Mouse (Mus musculus): Measurements from ENCODE around the gene Rbm39. TPM values are rescaled to one million over a fixed set of nuclear protein-coding genes. Genes with fewer than 3 reads are reported as not detected.
"Not testable (repeated sequence)": the region's sequence is repeated elsewhere in the genome, so short reads cannot be mapped to it uniquely, and the experiment has no call there.

Rbm39 gene
- polyA plus RNA-seq, 1 experiment from 2014 or later = 708 TPM

DNA sequence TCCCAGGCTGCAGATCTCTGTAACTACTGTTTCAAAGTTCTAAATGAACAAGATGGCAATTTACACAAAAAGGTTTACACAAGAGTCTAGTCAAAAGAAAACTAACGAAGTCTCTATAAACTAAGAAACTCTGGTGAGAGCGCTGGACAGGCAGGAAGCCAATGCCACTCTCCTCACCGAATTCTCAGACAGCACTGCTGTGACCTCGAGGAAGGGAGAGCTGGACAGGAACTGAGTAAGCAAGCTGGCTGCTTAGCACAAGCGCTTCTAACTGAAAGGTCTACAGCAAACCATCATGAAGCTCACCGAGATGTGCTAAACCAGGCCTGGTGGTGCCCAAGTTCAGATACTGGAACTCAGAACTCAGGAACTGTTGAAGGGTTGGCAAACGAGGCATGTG is 9.2 kb upstream of the Rbm39 start:
- DNase-seq (ENCODE audit: low spot score, missing footprints); H3K9ac ChIP-seq (ENCODE audit: low read length); ATAC-seq (ENCODE audit: low FRiP score); H3K36me3 ChIP-seq (ENCODE audit: control insufficient read depth, insufficient read depth, low read length); H3K4me2 ChIP-seq; H3K9me3 ChIP-seq (ENCODE audit: control insufficient read depth, low read length); H3K27ac ChIP-seq (ENCODE audit: low read depth, low read length); H3K4me1 ChIP-seq (ENCODE audit: control insufficient read depth, insufficient read depth, low read length); H3K27me3 ChIP-seq (ENCODE audit: control insufficient read depth, insufficient read depth, low read length); H3K4me3 ChIP-seq (ENCODE audit: low read depth, low read length): not testable (repeated sequence)
- WGBS = 84% methylated on average over 7 of the region's 7 CpGs

DNA sequence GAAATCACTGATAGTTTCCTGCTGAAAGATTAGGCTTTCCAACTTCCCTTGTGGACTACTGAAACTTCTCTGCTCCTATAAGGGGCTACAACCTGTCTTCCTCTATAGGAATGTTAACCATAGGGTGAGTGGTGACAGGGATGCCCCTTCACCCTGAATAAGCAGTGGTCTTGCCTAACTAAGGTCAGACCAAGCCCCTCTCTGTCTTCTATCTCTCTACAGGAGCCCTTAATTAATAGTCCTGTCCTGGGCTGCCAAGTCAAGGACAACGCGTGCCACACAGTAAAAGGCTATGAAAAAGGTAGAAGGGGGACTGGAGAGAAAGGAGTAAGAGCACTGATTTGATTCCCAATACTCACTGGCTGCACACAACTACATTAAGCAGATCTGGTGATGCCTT is 1.6 kb upstream of the Rbm39 start:
- no peak overlapping the region for H3K4me2 ChIP-seq
- H3K9ac ChIP-seq (ENCODE audit: low read length) = no peak overlapping the region
- peaks cover 17% of the 10 kb centered on the region for H3K4me1 ChIP-seq (ENCODE audit: control insufficient read depth, insufficient read depth, low read length)
- WGBS = 81% methylated on average over 2 of the region's 2 CpGs
- H3K36me3 ChIP-seq (ENCODE audit: control insufficient read depth, insufficient read depth, low read length) = peaks cover 10% of the 10 kb centered on the region
- H3K27me3 ChIP-seq (ENCODE audit: control insufficient read depth, insufficient read depth, low read length) = no peaks in the 10 kb centered on the region
- H3K4me3 ChIP-seq (ENCODE audit: low read depth, low read length) = no peak overlapping the region
- no peaks in the 10 kb centered on the region for H3K9me3 ChIP-seq (ENCODE audit: control insufficient read depth, low read length)
- DNase-seq (ENCODE audit: low spot score, missing footprints) (no peak), ATAC-seq (ENCODE audit: low FRiP score) (no peak)
- no peak overlapping the region for H3K27ac ChIP-seq (ENCODE audit: low read depth, low read length)

DNA sequence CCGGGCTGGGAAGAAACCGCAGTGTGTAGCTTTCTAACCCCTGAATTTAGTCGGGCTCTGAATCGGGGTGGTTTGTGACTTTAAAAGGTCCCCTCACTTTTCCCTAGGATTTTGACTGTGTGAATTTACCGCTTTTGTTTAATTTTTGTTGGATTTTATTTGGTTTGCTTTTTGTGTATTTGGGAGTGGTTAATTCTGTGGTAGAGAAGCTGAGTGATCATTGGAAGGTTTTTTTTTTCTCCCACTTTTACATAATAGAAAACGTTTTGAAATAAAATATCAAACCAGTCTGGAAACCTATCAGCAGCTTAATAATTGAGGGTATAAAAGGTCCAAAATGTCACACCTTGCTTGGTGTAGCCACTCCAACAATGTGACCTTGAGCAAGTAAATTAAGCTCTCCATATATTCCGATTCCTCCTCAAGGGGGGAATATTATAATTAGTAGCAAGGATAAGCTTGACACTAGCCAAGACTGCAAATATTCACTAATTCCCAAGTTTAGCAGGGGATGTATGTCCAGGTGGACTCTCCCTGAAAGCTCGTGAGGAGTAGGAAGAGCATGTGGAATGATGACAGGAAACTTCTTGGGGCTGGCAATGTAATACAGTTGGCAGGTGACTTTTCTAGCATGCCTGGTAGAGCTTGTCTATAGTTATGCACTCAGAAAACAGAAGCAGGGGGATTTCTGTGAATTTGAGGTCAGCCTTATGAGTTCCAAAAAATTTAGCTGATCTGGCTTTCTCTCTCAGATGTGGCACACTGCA is 969 bp upstream of the Rbm39 start:
- no peaks in the 10 kb centered on the region for H3K9me3 ChIP-seq (ENCODE audit: control insufficient read depth, low read length)
- H3K27me3 ChIP-seq (ENCODE audit: control insufficient read depth, insufficient read depth, low read length) = no peaks in the 10 kb centered on the region
- no peak for DNase-seq (ENCODE audit: low spot score, missing footprints)
- 21% methylated on average over 8 of the region's 8 CpGs for WGBS
- peaks cover 10% of the 10 kb centered on the region for H3K36me3 ChIP-seq (ENCODE audit: control insufficient read depth, insufficient read depth, low read length)
- peak overlapping the region; percentile 69 for H3K9ac ChIP-seq (ENCODE audit: low read length)
- peak overlapping the region; percentile 89 for H3K27ac ChIP-seq (ENCODE audit: low read depth, low read length)
- peak overlapping the region; percentile 90 for H3K4me3 ChIP-seq (ENCODE audit: low read depth, low read length)
- H3K4me1 ChIP-seq (ENCODE audit: control insufficient read depth, insufficient read depth, low read length) = peaks cover 17% of the 10 kb centered on the region
- peak overlapping the region; percentile 49 for H3K4me2 ChIP-seq
- no peak for ATAC-seq (ENCODE audit: low FRiP score)

DNA sequence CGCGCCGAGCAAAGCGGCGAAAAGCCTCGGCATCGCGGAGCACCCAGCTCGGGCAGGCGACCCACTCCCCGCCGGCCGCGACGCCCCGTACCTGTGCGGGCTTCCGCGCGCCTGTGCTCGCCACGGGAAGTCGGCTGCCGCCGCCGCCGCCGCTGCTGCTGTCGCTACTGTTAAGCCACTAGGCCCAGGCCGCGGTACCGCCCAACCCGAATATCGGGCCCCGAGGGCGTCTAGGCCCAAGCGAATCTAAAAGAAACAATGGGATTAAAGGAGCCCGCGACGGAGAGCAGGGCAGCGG is 293 bp downstream of the Rbm39 start:
- peak; percentile 50 for ATAC-seq (ENCODE audit: low FRiP score)
- Histone ChIP-seq H3K27me3 (ENCODE audit: control insufficient read depth, insufficient read depth, low read length) (no peaks in the 10 kb centered on the region), H3K36me3 (ENCODE audit: control insufficient read depth, insufficient read depth, low read length) (peaks cover 12% of the 10 kb centered on the region), H3K9ac (ENCODE audit: low read length) (peak overlapping the region; percentile 100), H3K9me3 (ENCODE audit: control insufficient read depth, low read length) (no peaks in the 10 kb centered on the region), H3K4me2 (no peak overlapping the region), H3K4me3 (ENCODE audit: low read depth, low read length) (peak overlapping the region; percentile 90), H3K4me1 (ENCODE audit: control insufficient read depth, insufficient read depth, low read length) (peaks cover 17% of the 10 kb centered on the region), H3K27ac (ENCODE audit: low read depth, low read length) (peak overlapping the region; percentile 89)
- no peak for DNase-seq (ENCODE audit: low spot score, missing footprints)
- 1% methylated on average over 36 of the region's 41 CpGs for WGBS

DNA sequence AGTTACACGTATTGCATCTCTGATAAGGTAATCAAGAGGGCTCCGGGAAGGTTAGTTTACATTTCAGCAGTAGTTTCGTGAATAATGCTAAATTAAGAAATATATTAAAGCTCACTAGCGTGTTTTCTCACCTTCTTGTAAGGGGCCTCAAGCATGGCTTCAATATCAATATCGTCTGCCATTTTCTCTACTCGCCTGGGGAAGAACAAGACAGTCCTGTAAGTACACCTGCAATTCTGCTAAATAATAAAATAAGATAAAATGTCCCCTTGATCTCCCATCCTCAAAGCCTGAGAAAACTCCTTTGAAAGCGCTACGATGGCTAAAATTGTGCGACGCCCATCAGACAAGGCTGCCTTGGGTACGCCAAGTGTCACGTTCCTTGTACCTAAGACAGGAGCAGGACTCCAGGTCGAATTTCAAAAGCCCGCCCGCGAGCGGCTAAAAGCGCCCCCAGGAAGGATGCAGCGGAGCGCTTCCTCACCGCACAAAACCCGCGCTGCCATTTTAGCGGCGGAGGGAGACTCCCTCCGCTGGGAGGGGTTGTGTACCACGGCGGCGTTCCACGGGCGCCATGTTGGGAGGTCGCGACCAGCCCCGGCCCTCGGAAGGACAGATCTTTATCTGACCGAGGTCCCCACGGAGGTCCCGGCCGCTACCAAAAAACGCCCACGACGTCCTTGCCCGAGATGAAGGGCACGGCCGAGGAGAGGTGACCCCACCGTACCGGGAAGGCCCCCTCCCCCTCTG is 817 bp downstream of the Rbm39 start:
- Histone ChIP-seq H3K27ac (ENCODE audit: low read depth, low read length) (peak overlapping the region; percentile 89), H3K4me1 (ENCODE audit: control insufficient read depth, insufficient read depth, low read length) (peaks cover 17% of the 10 kb centered on the region), H3K9ac (ENCODE audit: low read length) (peak overlapping the region; percentile 100), H3K4me3 (ENCODE audit: low read depth, low read length) (peak overlapping the region; percentile 90), H3K36me3 (ENCODE audit: control insufficient read depth, insufficient read depth, low read length) (peaks cover 12% of the 10 kb centered on the region), H3K9me3 (ENCODE audit: control insufficient read depth, low read length) (no peaks in the 10 kb centered on the region), H3K27me3 (ENCODE audit: control insufficient read depth, insufficient read depth, low read length) (no peaks in the 10 kb centered on the region), H3K4me2 (peak overlapping the region; percentile 82)
- ATAC-seq (ENCODE audit: low FRiP score) = peak; percentile 53
- 2% methylated on average over 47 of the region's 47 CpGs for WGBS
- DNase-seq (ENCODE audit: low spot score, missing footprints) = peak; percentile 97

DNA sequence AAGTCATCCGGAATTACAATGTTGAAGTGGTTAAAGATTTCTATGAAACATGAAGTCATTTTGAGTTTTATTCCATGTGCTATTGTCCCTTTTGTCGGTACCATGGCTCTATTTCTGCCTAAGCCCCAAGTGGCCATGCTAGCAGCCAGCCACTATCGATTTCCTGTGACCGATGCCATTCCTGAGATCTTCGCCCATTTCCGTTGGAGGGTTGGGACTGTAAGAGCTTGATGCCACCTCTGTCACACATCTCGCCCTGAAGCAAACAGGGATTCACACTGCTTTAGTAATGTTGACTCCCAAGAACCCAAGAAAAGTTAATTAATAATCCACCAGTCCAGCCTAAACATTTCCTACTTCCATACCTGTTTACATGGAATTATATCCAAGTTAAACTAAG is 2.4 kb downstream of the Rbm39 start:
- Histone ChIP-seq H3K4me2 (peak overlapping the region; percentile 82), H3K4me1 (ENCODE audit: control insufficient read depth, insufficient read depth, low read length) (peaks cover 17% of the 10 kb centered on the region), H3K27ac (ENCODE audit: low read depth, low read length) (no peak overlapping the region), H3K9ac (ENCODE audit: low read length) (no peak overlapping the region), H3K9me3 (ENCODE audit: control insufficient read depth, low read length) (no peaks in the 10 kb centered on the region), H3K27me3 (ENCODE audit: control insufficient read depth, insufficient read depth, low read length) (no peaks in the 10 kb centered on the region), H3K4me3 (ENCODE audit: low read depth, low read length) (no peak overlapping the region), H3K36me3 (ENCODE audit: control insufficient read depth, insufficient read depth, low read length) (peaks cover 15% of the 10 kb centered on the region)
- DNase-seq (ENCODE audit: low spot score, missing footprints) = no peak
- no peak for ATAC-seq (ENCODE audit: low FRiP score)
- WGBS = 86% methylated on average over 7 of the region's 7 CpGs

DNA sequence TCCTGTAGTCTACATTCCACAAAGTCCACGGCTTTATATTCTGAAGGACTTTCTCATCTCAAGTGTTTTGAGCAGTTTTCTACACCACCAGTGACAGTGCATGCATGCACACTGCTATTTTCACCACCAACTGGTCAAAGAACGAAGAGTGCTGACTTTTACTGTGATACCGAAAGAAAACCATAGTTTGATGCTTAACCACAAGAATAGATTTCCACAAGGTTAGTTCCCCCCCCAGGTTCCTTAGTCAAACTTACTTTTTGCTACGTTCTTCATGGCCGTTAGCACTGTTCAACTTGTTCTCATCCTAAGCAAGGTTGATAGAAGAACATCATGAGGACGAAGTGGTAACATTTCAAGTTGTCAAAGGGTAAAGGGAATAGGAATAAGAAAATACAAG is 3.0 kb downstream of the Rbm39 start:
- no peak overlapping the region for H3K4me2 ChIP-seq

DNA sequence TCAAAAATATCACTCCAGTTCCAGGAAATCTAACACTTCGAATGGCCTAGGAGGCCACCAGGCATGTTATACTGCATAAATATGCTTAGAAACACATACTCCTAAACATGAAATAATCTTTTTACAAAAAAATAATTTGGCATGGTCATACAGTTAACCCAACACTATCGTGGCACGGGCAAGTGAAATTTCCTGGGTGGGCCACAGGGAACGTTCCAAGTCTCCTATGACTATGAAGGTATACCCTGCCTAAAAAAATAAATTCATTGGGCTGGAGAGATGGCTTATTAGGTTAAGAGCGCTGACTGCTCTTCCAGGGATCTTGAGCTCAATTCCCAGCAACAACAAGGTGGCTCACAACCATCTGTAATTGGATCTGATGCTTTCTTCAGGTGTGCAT is 13.5 kb downstream of the Rbm39 start:
- no peak overlapping the region for H3K9ac ChIP-seq (ENCODE audit: low read length)
- ATAC-seq (ENCODE audit: low FRiP score) (no peak), DNase-seq (ENCODE audit: low spot score, missing footprints) (peak; percentile 82)
- 97% methylated on average over 5 of the region's 5 CpGs for WGBS
- peaks cover 35% of the 10 kb centered on the region for H3K36me3 ChIP-seq (ENCODE audit: control insufficient read depth, insufficient read depth, low read length)
- no peak overlapping the region for H3K27ac ChIP-seq (ENCODE audit: low read depth, low read length)
- H3K4me3 ChIP-seq (ENCODE audit: low read depth, low read length) = no peak overlapping the region
- no peak overlapping the region for H3K4me2 ChIP-seq
- no peaks in the 10 kb centered on the region for H3K4me1 ChIP-seq (ENCODE audit: control insufficient read depth, insufficient read depth, low read length)
- no peaks in the 10 kb centered on the region for H3K27me3 ChIP-seq (ENCODE audit: control insufficient read depth, insufficient read depth, low read length)
- H3K9me3 ChIP-seq (ENCODE audit: control insufficient read depth, low read length) = no peaks in the 10 kb centered on the region

More for the DNA sequence above, 3.0 kb downstream of the Rbm39 start:
- ATAC-seq (ENCODE audit: low FRiP score) (no peak), DNase-seq (ENCODE audit: low spot score, missing footprints) (no peak)
- no peak overlapping the region for H3K27ac ChIP-seq (ENCODE audit: low read depth, low read length)
- no peaks in the 10 kb centered on the region for H3K9me3 ChIP-seq (ENCODE audit: control insufficient read depth, low read length)
- peaks cover 15% of the 10 kb centered on the region for H3K36me3 ChIP-seq (ENCODE audit: control insufficient read depth, insufficient read depth, low read length)
- H3K9ac ChIP-seq (ENCODE audit: low read length) = no peak overlapping the region
- peaks cover 17% of the 10 kb centered on the region for H3K4me1 ChIP-seq (ENCODE audit: control insufficient read depth, insufficient read depth, low read length)
- 91% methylated on average over 6 of the region's 6 CpGs for WGBS
- H3K27me3 ChIP-seq (ENCODE audit: control insufficient read depth, insufficient read depth, low read length) = no peaks in the 10 kb centered on the region
- no peak overlapping the region for H3K4me3 ChIP-seq (ENCODE audit: low read depth, low read length)

DNA sequence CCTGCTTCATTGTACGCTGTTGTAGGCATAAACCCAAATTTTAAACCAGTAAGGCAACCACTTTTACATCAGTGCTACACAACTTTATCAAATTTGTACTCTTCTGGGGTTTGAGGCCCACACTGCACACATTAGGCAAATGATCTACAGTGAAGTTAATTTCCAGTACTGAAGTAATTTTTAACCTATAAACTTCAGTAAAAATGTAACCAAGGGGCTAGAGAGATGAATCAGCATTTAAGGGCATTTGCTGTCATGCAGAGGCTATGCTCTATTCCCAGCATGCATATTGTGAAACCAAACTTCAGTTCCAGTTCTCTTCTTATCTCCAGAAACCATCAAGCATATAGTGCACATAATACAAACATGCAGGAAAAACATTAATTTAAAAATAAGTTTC is 14.6 kb downstream of the Rbm39 start:
- H3K36me3 ChIP-seq (ENCODE audit: control insufficient read depth, insufficient read depth, low read length) = peaks cover 34% of the 10 kb centered on the region

More for the DNA sequence above, 14.6 kb downstream of the Rbm39 start:
- Histone ChIP-seq H3K27me3 (ENCODE audit: control insufficient read depth, insufficient read depth, low read length) (no peaks in the 10 kb centered on the region), H3K4me1 (ENCODE audit: control insufficient read depth, insufficient read depth, low read length) (no peaks in the 10 kb centered on the region), H3K4me3 (ENCODE audit: low read depth, low read length) (no peak overlapping the region), H3K9me3 (ENCODE audit: control insufficient read depth, low read length) (no peaks in the 10 kb centered on the region), H3K9ac (ENCODE audit: low read length) (no peak overlapping the region), H3K27ac (ENCODE audit: low read depth, low read length) (no peak overlapping the region), H3K4me2 (no peak overlapping the region)
- DNase-seq (ENCODE audit: low spot score, missing footprints) (no peak), ATAC-seq (ENCODE audit: low FRiP score) (no peak)
- 98% methylated on average over 1 of the region's 1 CpGs for WGBS

Data from midbrain, embryonic 11.5 days (tissue).